Mouse (Mus musculus): ENCODE data around the gene Prkca.

The Prkca gene

GRCm38 (mm10) chr11:108261751-108262160, 82.0 kb downstream of the Prkca start:
- no peak for DNase-seq (ENCODE audit: low read depth, low spot score)

- DNase-seq (ENCODE audit: low read depth, low spot score), result no peak
Observed at GRCm38 (mm10) chr11:108260775-108261517, 82.8 kb downstream of the Prkca start.

GRCm38 (mm10) chr11:108259391-108259790, 84.3 kb downstream of the Prkca start:
- no peak for DNase-seq (ENCODE audit: low read depth, low spot score)

- no peak for DNase-seq (ENCODE audit: low read depth, low spot score)
Observed at GRCm38 (mm10) chr11:108258811-108259266, 84.9 kb downstream of the Prkca start.

- DNase-seq (ENCODE audit: low read depth, low spot score), result no peak
Observed at GRCm38 (mm10) chr11:108257921-108258320, 85.8 kb downstream of the Prkca start.

- DNase-seq (ENCODE audit: low read depth, low spot score), result no peak
Observed at GRCm38 (mm10) chr11:108254681-108255080, 89.0 kb downstream of the Prkca start.

GRCm38 (mm10) chr11:108251924-108252775, 91.6 kb downstream of the Prkca start:
- no peak for DNase-seq (ENCODE audit: low read depth, low spot score)

GRCm38 (mm10) chr11:108250829-108251637, 92.7 kb downstream of the Prkca start:
- DNase-seq (ENCODE audit: low read depth, low spot score), result no peak

- DNase-seq (ENCODE audit: low read depth, low spot score), result no peak
Observed at GRCm38 (mm10) chr11:108250146-108250635, 93.5 kb downstream of the Prkca start.

GRCm38 (mm10) chr11:108249487-108249886, 94.2 kb downstream of the Prkca start:
- peak; percentile 73 for DNase-seq (ENCODE audit: low read depth, low spot score)

- DNase-seq (ENCODE audit: low read depth, low spot score), result no peak
Observed at GRCm38 (mm10) chr11:108249047-108249403, 94.7 kb downstream of the Prkca start.

- DNase-seq (ENCODE audit: low read depth, low spot score), result peak; percentile 81
Observed at GRCm38 (mm10) chr11:108248218-108249046, 95.3 kb downstream of the Prkca start.

- no peak for DNase-seq (ENCODE audit: low read depth, low spot score)
Observed at GRCm38 (mm10) chr11:108247121-108247863, 96.4 kb downstream of the Prkca start.

- DNase-seq (ENCODE audit: low read depth, low spot score), result peak; percentile 37
Observed at GRCm38 (mm10) chr11:108246267-108246702, 97.4 kb downstream of the Prkca start.

GRCm38 (mm10) chr11:108244241-108244640, 99.5 kb downstream of the Prkca start:
- peak; percentile 61 for DNase-seq (ENCODE audit: low read depth, low spot score)

GRCm38 (mm10) chr11:108243633-108244032, 100.1 kb downstream of the Prkca start:
- DNase-seq (ENCODE audit: low read depth, low spot score), result no peak

- DNase-seq (ENCODE audit: low read depth, low spot score), result no peak
Observed at GRCm38 (mm10) chr11:108240924-108241498, 102.7 kb downstream of the Prkca start.

- no peak for DNase-seq (ENCODE audit: low read depth, low spot score)
Observed at GRCm38 (mm10) chr11:108239173-108239572, 104.6 kb downstream of the Prkca start.

- no peak for DNase-seq (ENCODE audit: low read depth, low spot score)
Observed at GRCm38 (mm10) chr11:108236754-108237428, 106.8 kb downstream of the Prkca start.
